Mouse (Mus musculus) erythroblast, adult 5-6 weeks (primary cell): ENCODE results near the gene Adarb1. TPM values are rescaled to one million over a fixed set of nuclear protein-coding genes. Genes with fewer than 3 reads are reported as not detected.

Source experiments
- ATAC-seq: replicated peaks from 2 replicates; pipeline ENCODE4 v1.8.0; 2016; ENCODE audit warnings: moderate number of reproducible peaks, mild to moderate bottlenecking, moderate TSS enrichment, inconsistent platforms; ENCODE audit not compliant: poor library complexity, low FRiP score, severe bottlenecking
- total RNA-seq, 2 experiments: library from RNA; stranded (forward) in 1 of 2; stranded (reverse) in 1 of 2; fragments of 150-400 nt in 1 of 2; fragments of 200-764, 138-1000 nt in 1 of 2; gene quantifications; 2 replicates each; pipeline versions ENCODE4 v1.2.3 to v1.2.4; 2015 to 2017; ENCODE audit warnings: low replicate concordance in 2 of 2

Adarb1 gene
- total RNA-seq, 2 experiments from 2014 or later = not detected

DNA sequence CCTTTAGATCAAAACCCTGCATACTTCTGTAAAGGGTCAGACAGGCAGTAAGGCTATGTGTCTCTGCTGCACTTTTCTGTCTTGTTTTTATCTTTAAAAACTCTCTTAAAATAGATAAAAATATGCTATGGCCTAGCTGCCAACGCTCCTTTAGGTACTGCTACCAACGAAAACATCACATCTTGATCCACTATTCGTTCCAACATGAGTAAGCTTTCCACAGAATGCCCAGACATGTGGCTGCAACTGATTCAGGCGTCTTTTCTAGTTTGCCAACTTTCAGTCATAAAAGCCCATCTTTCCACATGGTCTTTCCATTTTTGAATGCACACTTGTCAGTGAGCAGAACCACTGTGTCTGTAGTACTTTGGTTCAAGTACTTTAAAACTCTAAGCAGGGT, 77.0 kb downstream of the Adarb1 start:
- ATAC-seq = no peak

DNA sequence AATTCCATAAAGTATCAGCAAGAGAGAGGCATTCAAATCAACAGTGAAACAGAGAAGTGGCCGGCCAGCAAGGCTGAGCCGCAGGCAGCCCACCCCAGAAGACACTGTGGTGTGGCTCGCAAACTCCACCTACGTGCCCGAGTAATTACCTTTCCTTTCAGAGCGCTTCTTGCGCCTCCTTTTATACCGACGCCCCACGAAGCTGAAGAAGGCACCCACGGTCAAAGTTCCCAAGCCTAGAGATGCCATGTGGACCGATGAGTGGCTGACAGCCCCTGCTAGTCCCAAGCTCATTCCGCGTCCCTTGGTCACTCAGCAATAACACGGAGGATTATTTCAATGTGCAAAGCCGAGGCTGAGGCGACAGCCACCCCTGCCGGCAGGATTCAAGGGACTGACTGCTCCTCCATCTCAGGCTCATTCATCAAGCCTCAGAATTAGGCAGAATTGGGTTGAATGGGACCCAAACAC, 78.2 kb downstream of the Adarb1 start:
- no peak for ATAC-seq

DNA sequence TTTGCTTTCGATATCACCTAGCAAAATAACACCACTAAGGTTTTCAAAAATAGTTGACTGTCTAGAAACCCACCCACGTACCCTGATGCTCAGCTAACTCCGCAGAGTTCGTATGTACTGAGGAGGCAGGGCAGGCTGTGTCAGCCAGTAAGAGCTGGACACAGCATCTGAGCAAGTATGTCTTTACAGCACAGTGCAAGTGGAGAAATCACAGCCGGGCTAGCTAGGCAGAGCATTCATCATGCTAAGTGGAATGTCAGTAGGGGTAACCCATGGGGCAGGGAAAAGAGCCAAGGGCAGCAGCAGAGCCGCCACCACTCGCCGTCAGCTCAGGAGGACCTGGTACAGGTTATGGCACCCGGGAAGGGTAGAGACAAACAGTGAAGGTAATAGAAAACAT, 84.6 kb downstream of the Adarb1 start:
- ATAC-seq = no peak

DNA sequence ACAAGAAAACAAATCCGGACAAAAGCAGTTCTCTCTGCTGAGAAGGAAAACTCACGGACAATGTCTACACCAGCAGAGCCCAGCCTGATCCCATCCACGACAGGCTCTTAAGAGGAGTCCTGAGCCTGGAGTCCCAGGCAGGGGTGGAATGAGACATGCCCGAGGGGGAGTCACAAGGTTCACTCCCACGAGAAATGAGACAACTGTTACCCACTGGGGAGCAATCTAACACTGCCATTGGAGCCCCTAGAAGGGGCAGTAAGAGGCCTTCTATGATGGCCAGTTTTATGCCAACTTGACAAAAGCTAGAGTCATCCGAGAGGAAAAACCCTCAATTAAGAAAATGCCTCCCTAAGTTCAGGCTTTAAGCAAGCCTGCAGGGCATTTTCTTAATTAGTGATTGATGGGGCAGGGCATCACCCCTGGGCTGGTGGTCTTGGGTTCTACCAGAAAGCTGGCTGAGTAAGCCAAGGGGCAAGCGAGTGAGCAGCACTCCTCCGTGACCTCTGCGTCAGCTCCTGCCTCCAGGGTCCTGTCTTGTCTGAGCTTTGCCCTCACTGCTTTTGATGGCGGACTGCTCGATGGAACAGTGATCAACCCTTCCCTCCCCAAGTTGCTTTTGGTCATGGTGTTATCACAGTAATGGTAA, 88.5 kb downstream of the Adarb1 start:
- ATAC-seq = no peak

DNA sequence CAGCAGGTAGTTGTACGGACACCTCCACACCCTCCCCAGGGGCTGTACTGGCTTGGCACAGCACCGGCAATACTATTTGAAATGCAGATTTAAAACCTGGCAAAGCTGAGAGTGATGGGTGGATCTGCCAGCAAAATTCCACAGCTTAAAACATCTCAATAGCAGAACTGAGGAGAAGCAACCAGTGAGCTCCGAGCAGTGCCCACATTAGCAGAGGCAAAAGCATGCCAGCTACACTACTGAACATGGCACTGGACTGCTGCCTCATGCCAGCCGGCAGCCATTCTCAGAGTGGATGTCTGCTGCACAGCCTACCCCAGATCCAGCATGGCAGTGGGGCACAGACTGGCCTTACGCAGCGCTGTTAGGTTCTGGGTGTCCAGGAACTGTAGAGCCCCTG, 93.4 kb downstream of the Adarb1 start:
- no peak for ATAC-seq

DNA sequence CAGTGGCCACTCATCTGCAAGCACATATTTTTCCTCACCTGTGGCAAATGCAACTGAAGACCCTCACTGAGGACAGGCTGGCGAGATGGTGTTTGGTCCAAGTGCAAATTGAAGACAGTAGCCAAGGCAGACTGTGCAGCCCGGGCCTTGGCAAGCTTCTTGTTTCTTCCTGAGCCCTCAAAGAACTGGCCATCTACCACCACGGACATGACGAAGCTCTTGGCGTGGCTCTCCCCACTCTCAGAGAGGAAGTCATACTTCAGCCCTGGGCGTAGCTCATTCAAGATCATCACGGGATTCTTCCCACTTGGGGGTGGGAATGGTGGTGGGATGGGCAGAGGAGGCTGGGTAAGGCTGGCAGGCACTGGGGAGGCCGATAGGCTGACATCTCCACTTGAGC, 96.5 kb downstream of the Adarb1 start:
- no peak for ATAC-seq

DNA sequence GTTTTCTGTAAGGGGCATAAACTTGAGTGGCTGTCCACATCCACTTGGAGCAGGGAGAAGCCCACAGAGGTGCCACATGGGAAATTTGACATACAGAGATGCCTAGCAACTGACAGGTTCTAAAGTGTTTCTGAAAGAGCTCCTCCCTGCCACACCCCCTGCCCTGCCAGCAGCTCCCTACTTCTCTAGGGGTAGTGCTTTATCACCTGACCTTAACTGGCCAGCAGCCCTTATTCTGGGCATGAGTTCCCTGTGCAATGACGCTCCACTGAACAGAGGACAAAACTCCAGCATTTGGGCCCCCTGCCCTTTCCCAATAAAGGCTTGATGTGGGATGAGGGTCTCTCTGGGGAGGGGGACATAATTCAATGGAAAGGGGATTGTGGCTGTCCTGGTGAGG, 97.1 kb downstream of the Adarb1 start:
- ATAC-seq = no peak

DNA sequence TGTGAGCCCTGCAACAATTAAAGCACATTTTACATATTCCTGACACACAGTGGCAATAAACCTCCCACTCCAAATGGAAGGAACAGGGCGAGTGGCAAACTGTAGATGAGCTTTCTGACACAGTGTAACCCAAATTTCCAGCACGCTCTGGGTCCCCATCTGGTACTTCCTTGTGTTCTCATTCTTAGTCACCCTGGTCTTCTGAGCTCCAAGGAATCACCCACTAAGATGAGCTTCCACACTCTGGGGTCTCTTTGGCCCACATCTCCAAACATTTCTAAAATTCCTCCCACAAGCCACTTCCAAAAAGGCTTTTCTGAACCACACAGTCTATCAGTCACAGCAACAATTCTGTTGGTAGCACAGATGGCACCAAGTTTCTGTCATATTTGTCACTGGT, 102.4 kb downstream of the Adarb1 start:
- ATAC-seq = no peak

DNA sequence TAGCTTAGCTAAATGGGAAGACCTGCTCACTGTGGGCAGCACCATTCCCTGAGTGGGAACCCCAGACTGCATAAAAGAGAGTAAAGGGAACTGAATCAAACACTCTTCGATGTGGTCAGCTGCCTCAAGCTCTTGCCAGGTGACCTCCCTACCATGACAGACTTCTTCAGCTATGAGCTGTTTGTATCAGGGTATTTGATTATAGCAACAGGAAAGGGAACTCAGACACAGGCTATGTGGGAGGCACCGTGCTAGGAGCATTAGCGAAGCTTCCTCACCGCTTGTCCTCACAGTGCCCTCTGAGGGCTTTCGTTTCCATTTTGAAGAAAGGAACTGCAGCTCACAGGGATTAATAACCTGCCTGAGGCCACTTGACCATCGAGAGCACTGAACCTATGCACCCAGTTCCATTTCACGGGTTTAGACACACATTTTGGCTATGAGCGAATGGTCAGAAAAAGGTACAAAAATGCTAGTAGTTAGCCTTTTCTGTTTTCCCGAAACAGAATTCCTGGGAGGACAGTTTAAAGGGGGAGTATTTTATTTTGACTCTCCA, 103.3 kb downstream of the Adarb1 start:
- no peak for ATAC-seq

DNA sequence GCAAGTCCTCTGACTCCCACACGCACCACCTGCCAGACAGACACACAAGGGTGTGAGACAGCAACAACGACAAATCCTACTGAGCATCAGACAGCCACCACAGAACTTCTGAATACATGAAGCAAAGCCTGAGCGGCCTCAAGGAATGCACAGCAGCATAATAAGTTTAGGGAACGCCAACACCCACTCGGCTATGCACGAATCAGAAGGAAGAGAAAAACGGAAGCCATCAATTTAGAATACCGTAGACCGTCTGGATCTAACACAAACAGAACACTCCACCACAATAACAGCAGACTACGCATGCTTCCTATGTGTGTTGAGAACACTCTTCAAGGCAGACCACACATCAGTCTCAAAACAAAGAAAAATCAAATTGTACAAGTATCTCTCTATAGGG, 109.1 kb downstream of the Adarb1 start:
- no peak for ATAC-seq

DNA sequence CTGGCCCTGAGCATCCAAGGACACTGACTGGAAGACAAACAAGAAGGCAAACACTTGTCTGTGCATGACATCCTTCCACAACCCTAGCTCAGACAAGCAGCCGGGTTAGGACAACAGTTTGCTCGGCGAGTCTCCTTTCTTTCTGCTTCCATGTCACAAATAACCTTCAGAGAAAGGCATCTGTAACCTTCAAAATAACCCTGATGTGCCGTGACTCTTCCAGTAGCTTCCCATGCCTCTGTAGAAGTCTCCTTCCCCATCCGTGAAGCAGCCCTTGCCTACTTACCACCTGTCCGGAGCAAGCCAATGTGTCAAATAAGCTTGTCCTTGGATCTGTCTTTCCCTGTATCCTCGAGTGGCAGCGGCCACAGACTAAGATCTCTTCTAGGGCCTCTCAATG, 112.3 kb downstream of the Adarb1 start:
- no peak for ATAC-seq

DNA sequence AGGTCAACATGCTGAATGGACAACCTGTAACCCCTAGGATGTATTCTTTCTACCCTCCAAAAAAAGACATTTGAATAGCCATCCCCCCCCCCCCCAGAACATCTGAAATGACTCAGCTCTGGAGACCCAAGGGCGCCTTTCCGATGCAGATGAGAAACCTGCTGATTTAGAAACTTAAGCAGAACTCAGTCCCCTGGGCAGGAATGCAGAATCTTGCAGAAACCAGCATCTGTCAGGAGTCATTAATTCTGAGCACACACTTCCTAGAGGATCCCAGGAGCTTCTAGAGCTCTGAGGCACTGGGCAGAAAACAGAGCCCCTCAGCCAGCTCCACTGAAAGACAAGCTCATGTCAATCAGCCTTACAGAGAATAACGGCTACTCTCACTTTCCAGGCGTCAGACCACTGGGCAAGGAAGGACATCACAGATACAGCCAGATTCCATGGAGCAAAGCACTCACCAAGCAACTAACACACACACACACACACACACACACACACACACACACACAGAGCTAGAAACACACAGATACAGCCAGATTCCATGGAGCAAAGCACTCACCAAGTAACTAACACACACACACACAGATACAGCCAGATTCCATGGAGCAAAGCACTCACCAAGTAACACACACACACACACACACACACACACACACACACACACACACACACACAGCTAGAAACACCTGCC, 113.1 kb downstream of the Adarb1 start:
- no peak for ATAC-seq

DNA sequence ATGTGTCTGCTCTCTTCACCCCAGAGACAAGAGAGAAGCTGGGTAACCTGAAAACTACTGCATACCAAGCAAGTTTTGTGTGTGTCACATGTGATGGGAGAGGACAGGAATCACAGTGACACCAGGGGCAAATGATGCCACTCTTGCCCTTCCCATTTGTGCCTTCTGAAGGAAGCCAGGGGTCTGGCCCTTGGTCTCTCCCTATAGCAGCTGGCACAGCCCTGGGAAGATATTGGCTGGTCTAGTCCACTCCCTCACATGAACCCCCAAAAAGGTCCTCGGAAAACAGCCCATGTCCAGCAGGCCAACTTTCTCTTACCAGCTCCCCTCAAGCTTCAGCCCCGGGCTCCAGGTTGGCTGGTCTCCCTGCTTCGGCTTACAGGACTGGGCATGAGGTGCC, 113.7 kb downstream of the Adarb1 start:
- no peak for ATAC-seq

DNA sequence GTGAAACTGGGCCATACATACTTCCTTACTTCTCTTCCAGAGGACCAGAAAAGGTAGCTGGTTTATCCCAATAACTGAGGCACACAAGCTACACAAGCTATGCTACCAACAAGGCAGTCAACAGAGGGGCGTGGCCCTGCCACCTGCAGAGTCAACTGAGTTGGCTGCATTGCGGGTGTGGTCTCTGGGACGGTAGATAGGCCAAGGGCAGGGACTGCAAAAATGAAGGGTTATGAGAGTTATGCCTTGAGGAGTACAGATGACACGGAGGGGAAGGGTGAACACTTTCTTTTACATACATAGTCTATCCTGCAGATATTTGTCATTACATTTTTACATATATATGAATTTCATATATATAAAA, 117.2 kb downstream of the Adarb1 start:
- ATAC-seq = peak; percentile 88

DNA sequence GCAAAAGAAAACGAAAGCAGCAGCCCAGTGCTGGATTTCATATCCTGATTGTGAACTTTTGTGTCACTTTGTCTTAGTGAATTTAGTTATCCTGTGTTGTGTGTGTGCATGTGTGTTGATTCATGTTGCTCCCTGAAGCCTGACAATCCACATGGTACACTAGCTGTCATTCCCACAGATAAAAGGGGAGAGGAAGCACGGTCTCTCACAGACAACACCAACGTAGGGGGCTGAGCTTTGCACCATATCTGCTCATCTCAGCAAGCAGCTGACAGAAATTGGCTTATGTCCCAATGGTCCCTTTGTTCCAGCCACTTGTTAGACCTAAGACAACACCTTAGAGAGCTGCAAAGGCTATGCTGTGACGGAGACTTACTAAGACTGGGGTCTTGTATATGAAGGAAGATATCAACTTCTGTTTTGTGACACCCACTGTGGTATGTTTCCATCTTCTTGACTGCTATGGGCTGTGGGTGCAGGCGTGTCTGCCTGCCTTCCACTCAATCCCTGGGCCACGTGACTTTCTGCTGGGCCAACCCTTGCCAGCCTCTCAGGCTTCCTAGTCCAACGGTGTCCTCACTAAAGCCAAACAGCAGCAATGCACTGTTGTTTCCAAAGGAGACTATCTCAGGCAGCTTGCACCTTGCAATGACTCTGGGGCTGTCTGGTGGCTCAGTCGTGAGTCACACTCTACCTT, 117.7 kb downstream of the Adarb1 start:
- peak; percentile 51 for ATAC-seq

DNA sequence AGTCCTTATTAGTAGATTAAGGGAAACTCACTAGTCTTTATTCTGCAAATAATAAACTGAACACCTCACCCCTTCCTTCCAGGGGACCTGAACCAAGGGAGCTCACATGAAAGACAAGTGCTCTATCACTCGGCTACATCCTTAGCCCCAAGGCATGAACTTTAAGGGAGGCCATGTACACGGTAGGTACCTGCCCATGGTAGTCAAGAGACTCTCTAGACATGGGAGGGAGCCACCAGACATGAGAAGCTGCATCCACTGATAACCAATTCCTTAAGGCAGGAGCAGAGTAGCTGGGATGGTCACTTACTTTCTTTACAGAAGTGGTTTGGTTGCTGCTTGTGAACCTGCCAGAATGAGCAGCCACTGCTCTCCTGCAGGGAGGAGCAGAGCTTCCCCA, 118.9 kb downstream of the Adarb1 start:
- ATAC-seq = peak; percentile 27

DNA sequence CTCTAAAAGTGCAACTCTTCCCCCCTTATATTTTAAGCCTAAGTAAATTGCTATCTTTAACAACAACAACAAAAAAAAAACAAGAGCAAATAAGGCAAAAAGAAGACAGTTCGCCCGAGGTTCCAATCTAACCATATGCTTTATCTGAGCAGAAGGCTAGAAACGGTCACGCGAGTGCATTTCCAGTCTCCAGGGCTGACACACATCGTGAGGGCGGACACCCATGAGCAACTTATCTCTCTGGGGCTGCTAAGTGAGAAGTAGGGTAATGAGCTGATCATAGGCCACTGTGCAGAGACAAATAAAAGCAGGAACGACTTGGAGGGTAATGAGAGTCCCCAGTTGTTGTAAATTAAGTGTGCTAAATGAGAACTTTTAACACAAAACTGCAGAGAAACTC, 119.4 kb downstream of the Adarb1 start:
- ATAC-seq = peak; percentile 65

DNA sequence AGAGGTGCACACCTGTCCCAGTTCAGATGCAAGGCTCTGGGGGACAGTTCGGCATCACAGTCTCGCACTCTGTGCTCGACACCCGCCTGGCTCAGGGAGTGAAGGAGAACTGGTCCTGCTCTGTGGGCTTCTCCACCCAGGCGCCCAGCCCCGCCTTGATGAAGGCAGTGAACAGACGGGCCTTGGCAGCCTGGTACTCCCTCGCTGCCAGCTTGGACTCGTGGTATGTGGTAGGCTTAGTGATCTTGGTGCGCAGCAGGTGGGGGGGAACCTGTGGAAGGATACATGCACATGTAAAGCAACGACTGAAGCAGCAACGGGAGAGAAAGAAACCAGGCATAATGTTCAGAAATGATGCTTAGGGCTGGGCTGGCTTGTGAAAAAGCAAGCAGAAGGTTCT, 123.4 kb downstream of the Adarb1 start:
- no peak for ATAC-seq

DNA sequence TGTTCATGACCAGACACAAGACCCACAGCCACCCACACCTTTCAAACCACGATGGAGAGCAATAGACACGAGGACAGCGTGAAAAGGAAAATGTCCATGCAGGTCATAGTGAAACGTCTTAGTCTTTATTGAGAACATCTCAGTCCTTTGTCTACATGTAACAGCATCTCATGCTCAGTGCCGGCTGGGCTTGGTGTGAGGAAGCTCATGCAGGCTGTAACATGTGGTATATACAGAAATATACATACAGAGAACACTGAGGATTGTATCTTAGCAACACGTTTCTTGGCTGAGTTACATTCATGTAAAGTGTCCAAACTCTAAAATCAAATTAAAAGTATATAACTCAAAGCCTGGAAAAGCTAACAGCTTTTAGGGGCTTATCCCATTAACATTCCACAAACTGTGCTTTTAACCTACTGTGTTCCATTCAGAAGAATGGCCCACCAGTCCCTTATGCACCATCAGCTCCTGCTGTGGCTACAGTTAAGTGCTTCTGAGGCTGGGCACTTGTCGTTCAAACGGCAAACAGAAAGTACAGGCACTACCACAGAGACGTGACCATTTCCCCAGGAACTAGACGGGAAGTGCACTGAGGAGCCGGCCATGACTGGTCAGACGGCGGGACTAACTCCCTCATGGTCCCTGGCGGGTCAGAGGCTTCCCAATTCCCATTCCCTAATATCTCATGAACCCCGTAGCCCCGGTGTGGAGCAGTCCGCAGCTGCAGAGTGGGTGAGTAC, 127.3 kb downstream of the Adarb1 start:
- no peak for ATAC-seq

DNA sequence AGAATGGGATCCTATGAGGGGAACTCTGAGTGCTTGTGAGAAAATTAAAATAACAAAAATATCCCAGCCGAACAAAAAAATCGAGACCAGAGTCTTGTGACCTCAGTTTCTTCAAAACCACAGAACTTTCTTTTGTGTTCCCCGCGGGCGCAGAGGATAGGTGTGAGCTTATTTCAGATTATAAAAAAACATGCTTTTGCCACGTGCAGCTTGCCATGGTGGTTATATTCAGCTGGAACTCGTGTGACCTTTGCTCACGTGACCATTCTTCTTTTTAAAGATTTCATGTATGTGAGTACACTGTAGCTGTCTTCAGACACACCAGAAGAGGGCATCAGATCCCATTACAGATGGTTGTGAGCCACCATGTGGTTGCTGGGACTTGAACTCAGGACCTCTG, 128.5 kb downstream of the Adarb1 start:
- ATAC-seq = no peak
